Mouse (Mus musculus) CH12.LX (cell line): ENCODE measurements at regions not wholly inside any gene's neighbourhood (a gene's known extent, or its start where the extent isn't known, plus 50 kb on each side); places are given as distances from the start of the nearest gene placed in this dataset.

Experiments used
- CTCF ChIP-seq, 2 experiments: IDR thresholded peaks in 1 of 2; conservative IDR thresholded peaks in 1 of 2; 2 replicates each; pipeline ENCODE4 v1.5.1; 2011 to 2012; ENCODE audit warnings: low read depth in 2 of 2, low read length in 2 of 2, improper control_type of control experiment in 1 of 2, inconsistent platforms in 1 of 2, mild to moderate bottlenecking in 1 of 2, moderate library complexity in 1 of 2
- MYC ChIP-seq: IDR thresholded peaks from 2 replicates; pipeline ENCODE4 v1.6.1; 2011; ENCODE audit warnings: low read depth, mild to moderate bottlenecking, improper control_type of control experiment, low read length
- NRF1 ChIP-seq: IDR thresholded peaks from 2 replicates; pipeline ENCODE4 v1.6.1; 2014; ENCODE audit warnings: low read depth, mild to moderate bottlenecking, inconsistent platforms, low read length, improper control_type of control experiment, moderate library complexity
- TCF12 ChIP-seq: IDR thresholded peaks from 2 replicates; pipeline ENCODE4 v1.6.1; 2014; ENCODE audit warnings: low read depth, mild to moderate bottlenecking, inconsistent platforms, low read length, improper control_type of control experiment
- ZC3H11A ChIP-seq: IDR thresholded peaks from 2 replicates; pipeline ENCODE4 v1.6.1; 2012; ENCODE audit warnings: low read depth, mild to moderate bottlenecking, inconsistent platforms, low read length, improper control_type of control experiment

- no peak for TF ChIP-seq TCF12
- no peak for TF ChIP-seq CTCF (conservative IDR thresholded peaks at IDR 0.05 in 1 of 2, IDR thresholded peaks at IDR 0.05 in 1 of 2; ENCODE audit: low read depth in 2 of 2, low read length in 2 of 2)
- TF ChIP-seq MYC, result no peak
- TF ChIP-seq ZC3H11A, result no peak
- no peak for TF ChIP-seq NRF1
Measured at GRCm38 (mm10) chr12:12872974-12873373, 68.7 kb downstream of the Mycn start.
